Mouse (Mus musculus): ENCODE measurements around the gene Muc5b. TPM values are rescaled to one million over a fixed set of nuclear protein-coding genes. Genes with fewer than 3 reads are reported as not detected.
A peak's percentile ranks its signal among the peaks of the same experiment; 100 is the strongest.

The Muc5b gene
- polyA plus RNA-seq, 1 experiment, result not detected

GRCm38 (mm10) chr7:141861046-141861445 is 22.2 kb downstream of the Muc5b start:
- H3K4me1 ChIP-seq (ENCODE audit: control insufficient read depth, insufficient read depth, low read length), result no peaks in the 10 kb centered on the region
- no peak overlapping the region for H3K27ac ChIP-seq (ENCODE audit: insufficient read depth, low read length)
- 80% methylated on average over 4 of the region's 4 CpGs for WGBS
- no peak for TF ChIP-seq CTCF (IDR thresholded peaks at IDR 0.05; ENCODE audit: borderline replicate concordance, insufficient read depth, low read depth, low read length)
- TF ChIP-seq POLR2A (IDR thresholded peaks at IDR 0.05; ENCODE audit: borderline replicate concordance, insufficient read depth, low read length), result no peak
- H3K27me3 ChIP-seq (ENCODE audit: control insufficient read depth, insufficient read depth, low read length), result no peaks in the 10 kb centered on the region
- H3K4me3 ChIP-seq (replicated peaks; ENCODE audit: insufficient read depth, low read depth, low read length), result no peak overlapping the region
- no peak for DNase-seq

GRCm38 (mm10) chr7:141869644-141870043 is 30.8 kb downstream of the Muc5b start:
- Histone ChIP-seq H3K4me3 (replicated peaks; ENCODE audit: insufficient read depth, low read depth, low read length) (no peak overlapping the region), H3K27me3 (ENCODE audit: control insufficient read depth, insufficient read depth, low read length) (no peaks in the 10 kb centered on the region), H3K4me1 (ENCODE audit: control insufficient read depth, insufficient read depth, low read length) (no peaks in the 10 kb centered on the region), H3K27ac (ENCODE audit: insufficient read depth, low read length) (no peak overlapping the region)
- 70% methylated on average over 5 of the region's 5 CpGs for WGBS
- DNase-seq, result no peak
- no peak for TF ChIP-seq POLR2A (IDR thresholded peaks at IDR 0.05; ENCODE audit: borderline replicate concordance, insufficient read depth, low read length)
- TF ChIP-seq CTCF (IDR thresholded peaks at IDR 0.05; ENCODE audit: borderline replicate concordance, insufficient read depth, low read depth, low read length), result no peak

GRCm38 (mm10) chr7:141870553-141870952 is 31.7 kb downstream of the Muc5b start:
- WGBS, result 74% methylated on average over 5 of the region's 5 CpGs
- DNase-seq, result no peak
- Histone ChIP-seq H3K27me3 (ENCODE audit: control insufficient read depth, insufficient read depth, low read length) (no peaks in the 10 kb centered on the region), H3K4me1 (ENCODE audit: control insufficient read depth, insufficient read depth, low read length) (no peaks in the 10 kb centered on the region), H3K4me3 (replicated peaks; ENCODE audit: insufficient read depth, low read depth, low read length) (no peak overlapping the region), H3K27ac (ENCODE audit: insufficient read depth, low read length) (no peak overlapping the region)
- TF ChIP-seq CTCF (IDR thresholded peaks at IDR 0.05; ENCODE audit: borderline replicate concordance, insufficient read depth, low read depth, low read length) (peak; percentile 27; the same call in 1 of the 2 replicates), POLR2A (IDR thresholded peaks at IDR 0.05; ENCODE audit: borderline replicate concordance, insufficient read depth, low read length) (no peak)

GRCm38 (mm10) chr7:141874891-141875290 is 36.0 kb downstream of the Muc5b start:
- TF ChIP-seq CTCF (IDR thresholded peaks at IDR 0.05; ENCODE audit: borderline replicate concordance, insufficient read depth, low read depth, low read length) (no peak), POLR2A (IDR thresholded peaks at IDR 0.05; ENCODE audit: borderline replicate concordance, insufficient read depth, low read length) (no peak)
- Histone ChIP-seq H3K27ac (ENCODE audit: insufficient read depth, low read length) (no peak overlapping the region), H3K27me3 (ENCODE audit: control insufficient read depth, insufficient read depth, low read length) (no peaks in the 10 kb centered on the region), H3K4me3 (replicated peaks; ENCODE audit: insufficient read depth, low read depth, low read length) (no peak overlapping the region), H3K4me1 (ENCODE audit: control insufficient read depth, insufficient read depth, low read length) (no peaks in the 10 kb centered on the region)
- no peak for DNase-seq
- 73% methylated on average over 5 of the region's 5 CpGs for WGBS

GRCm38 (mm10) chr7:141878813-141879212 is 39.9 kb downstream of the Muc5b start:
- no peak for DNase-seq
- WGBS, result 82% methylated on average over 2 of the region's 2 CpGs
- H3K27ac ChIP-seq (ENCODE audit: insufficient read depth, low read length), result no peak overlapping the region
- TF ChIP-seq CTCF (IDR thresholded peaks at IDR 0.05; ENCODE audit: borderline replicate concordance, insufficient read depth, low read depth, low read length), result no peak
- TF ChIP-seq POLR2A (IDR thresholded peaks at IDR 0.05; ENCODE audit: borderline replicate concordance, insufficient read depth, low read length), result no peak
- H3K4me1 ChIP-seq (ENCODE audit: control insufficient read depth, insufficient read depth, low read length), result no peaks in the 10 kb centered on the region
- no peaks in the 10 kb centered on the region for H3K27me3 ChIP-seq (ENCODE audit: control insufficient read depth, insufficient read depth, low read length)
- no peak overlapping the region for H3K4me3 ChIP-seq (replicated peaks; ENCODE audit: insufficient read depth, low read depth, low read length)

- DNase-seq, result peak; percentile 52 to 62
- Histone ChIP-seq H3K27me3 (ENCODE audit: control insufficient read depth, insufficient read depth, low read length) (no peaks in the 10 kb centered on the region), H3K27ac (ENCODE audit: insufficient read depth, low read length) (no peak overlapping the region), H3K4me1 (ENCODE audit: control insufficient read depth, insufficient read depth, low read length) (peaks cover 12% of the 10 kb centered on the region), H3K4me3 (replicated peaks; ENCODE audit: insufficient read depth, low read depth, low read length) (no peak overlapping the region)
- TF ChIP-seq CTCF (IDR thresholded peaks at IDR 0.05; ENCODE audit: borderline replicate concordance, insufficient read depth, low read depth, low read length), result no peak
- TF ChIP-seq POLR2A (IDR thresholded peaks at IDR 0.05; ENCODE audit: borderline replicate concordance, insufficient read depth, low read length), result no peak
- 51% methylated on average over 7 of the region's 7 CpGs for WGBS
These were observed 53.3 kb downstream of the Muc5b start for GRCm38 (mm10) chr7:141892151-141892550.

GRCm38 (mm10) chr7:141901825-141902224 is 63.0 kb downstream of the Muc5b start:
- H3K27me3 ChIP-seq (ENCODE audit: control insufficient read depth, insufficient read depth, low read length), result no peaks in the 10 kb centered on the region
- peaks cover 22% of the 10 kb centered on the region for H3K4me1 ChIP-seq (ENCODE audit: control insufficient read depth, insufficient read depth, low read length)
- no peak for DNase-seq
- WGBS, result 0% methylated on average over 16 of the region's 16 CpGs
- peak overlapping the region; percentile 76 for H3K4me3 ChIP-seq (replicated peaks; ENCODE audit: insufficient read depth, low read depth, low read length)
- peak overlapping the region; percentile 26; the same call in 1 of the 2 replicates for H3K27ac ChIP-seq (ENCODE audit: insufficient read depth, low read length)
- no peak for TF ChIP-seq POLR2A (IDR thresholded peaks at IDR 0.05; ENCODE audit: borderline replicate concordance, insufficient read depth, low read length)
- TF ChIP-seq CTCF (IDR thresholded peaks at IDR 0.05; ENCODE audit: borderline replicate concordance, insufficient read depth, low read depth, low read length), result no peak

GRCm38 (mm10) chr7:141902269-141902729 is 63.4 kb downstream of the Muc5b start:
- peak overlapping the region; percentile 81 for H3K27ac ChIP-seq (ENCODE audit: insufficient read depth, low read length)
- H3K4me1 ChIP-seq (ENCODE audit: control insufficient read depth, insufficient read depth, low read length), result peaks cover 18% of the 10 kb centered on the region
- peak; percentile 94 for TF ChIP-seq POLR2A (IDR thresholded peaks at IDR 0.05; ENCODE audit: borderline replicate concordance, insufficient read depth, low read length)
- TF ChIP-seq CTCF (IDR thresholded peaks at IDR 0.05; ENCODE audit: borderline replicate concordance, insufficient read depth, low read depth, low read length), result no peak
- under 1% methylated on average over 44 of the region's 44 CpGs for WGBS
- DNase-seq, result peak; percentile 99 to 100
- H3K27me3 ChIP-seq (ENCODE audit: control insufficient read depth, insufficient read depth, low read length), result no peaks in the 10 kb centered on the region
- H3K4me3 ChIP-seq (replicated peaks; ENCODE audit: insufficient read depth, low read depth, low read length), result peak overlapping the region; percentile 76
